Mouse (Mus musculus) adrenal gland, adult 2 months (tissue): ENCODE measurements around the gene Klhl31. TPM values are rescaled to one million over a fixed set of nuclear protein-coding genes. Genes with fewer than 3 reads are reported as not detected.
A peak's percentile ranks its signal among the peaks of the same experiment; 100 is the strongest.

Experiments used
- DNase-seq: peaks from one replicate; pipeline ENCODE4 v3.0.0; 2021
- long read RNA-seq: library from polyadenylated mRNA; stranded (forward); transcript quantifications from one replicate; pipeline ENCODE4 v2.0.0, GENCODE M21; 2021
- polyA plus RNA-seq: library from polyadenylated mRNA; depleted of rRNA; stranded (reverse); fragments of >200 nt; gene quantifications from 2 replicates; pipeline ENCODE4 v1.2.3, GENCODE M21; 2012; rRNA removed
- total RNA-seq, 2 experiments: library from RNA; stranded (reverse); gene quantifications; 2 replicates each; pipeline ENCODE4 v1.2.3; 2021

Klhl31 gene
- total RNA-seq (under 1 TPM in 1 of 2 experiments, not detected in 1; 0.03 TPM), polyA plus RNA-seq (not detected in 2 replicates)
- long read RNA-seq = 0 reads

- no peak for DNase-seq
Observed at GRCm38 (mm10) chr9:77636450-77636951, at the start of gene Klhl31. Klhl31 (plus strand) TSS chr9:77636500.

DNA sequence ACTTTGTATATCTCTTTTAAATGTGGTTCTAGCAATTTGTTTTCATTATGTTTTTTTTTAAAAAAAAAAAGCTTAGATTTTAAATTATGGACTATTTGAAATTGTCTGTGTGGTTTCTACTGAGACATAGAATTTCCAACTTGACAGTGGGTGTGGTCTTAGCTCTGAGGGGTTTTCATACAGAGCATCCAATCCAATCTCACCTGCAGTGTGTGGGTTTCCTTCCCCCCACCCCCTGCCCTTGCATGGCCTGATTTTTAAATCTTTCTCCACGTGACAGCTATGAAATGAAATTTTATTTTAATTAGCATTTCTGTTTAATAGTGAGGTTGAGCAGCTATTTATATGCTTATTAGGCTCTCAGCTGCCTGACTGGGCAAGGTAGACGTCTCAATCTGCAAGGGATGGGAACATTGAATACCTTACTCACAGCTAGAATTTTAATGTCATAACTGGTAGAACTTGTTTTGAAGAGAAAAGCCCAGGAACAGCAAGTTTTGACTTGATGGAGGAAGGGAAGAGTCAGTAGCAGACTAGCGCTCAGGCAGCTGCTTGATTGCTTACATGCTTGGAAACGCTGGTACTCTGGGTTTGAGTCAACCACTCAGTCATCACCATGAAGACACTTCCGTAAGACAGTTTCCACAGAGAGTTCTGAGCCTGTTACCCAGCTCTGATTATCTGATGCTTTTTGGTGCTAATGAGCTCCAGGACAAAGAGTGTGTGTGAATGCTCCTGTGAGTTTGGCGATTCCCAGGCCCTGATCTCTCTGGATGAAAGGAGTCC lies 49.3 kb upstream of the Klhl31 start:
- no peak for DNase-seq

DNA sequence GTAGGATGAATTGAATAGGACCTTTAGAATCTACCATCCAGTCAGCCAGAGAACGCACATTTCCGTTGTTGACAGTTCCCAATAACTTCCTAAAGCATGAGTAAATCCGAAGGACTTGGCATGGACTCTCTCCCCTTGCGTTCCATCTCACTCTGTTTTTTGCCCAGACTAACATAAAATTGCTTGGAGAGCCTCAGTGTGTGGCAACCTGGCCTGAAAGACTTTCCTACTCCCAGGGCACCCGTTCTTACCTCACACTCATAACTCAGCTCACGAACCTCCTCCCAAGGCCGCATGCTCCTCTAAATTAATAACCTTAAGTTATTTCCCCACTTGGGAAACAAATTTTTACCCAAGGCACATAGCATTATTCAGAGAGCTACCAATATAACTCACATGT lies 48.7 kb upstream of the Klhl31 start:
- peak; percentile 9 for DNase-seq

DNA sequence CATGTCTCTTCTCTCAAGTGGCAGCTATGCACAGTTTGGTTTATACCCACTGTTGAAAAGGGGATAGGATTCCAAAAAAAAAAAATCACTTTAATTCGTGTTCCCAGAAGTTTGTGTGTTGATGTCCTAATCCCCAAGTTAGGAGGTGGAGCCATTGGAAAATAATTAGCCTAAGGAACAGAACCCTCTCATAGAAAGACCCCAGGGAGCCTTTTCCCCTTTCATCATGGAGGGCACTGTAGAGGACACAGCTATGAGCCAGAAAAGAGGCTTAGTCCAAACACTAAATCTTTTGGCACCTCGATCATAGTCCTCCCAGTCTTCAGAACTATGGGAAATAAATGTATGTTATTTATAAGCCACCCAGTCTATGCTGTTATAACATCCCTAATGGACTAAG lies 46.8 kb upstream of the Klhl31 start:
- DNase-seq = no peak

- no peak for DNase-seq
Observed at GRCm38 (mm10) chr9:77592423-77592822, 43.9 kb upstream of the Klhl31 start.

- no peak for DNase-seq
Observed at GRCm38 (mm10) chr9:77595006-77595626, 41.2 kb upstream of the Klhl31 start.

- peak; percentile 72 for DNase-seq
Observed at GRCm38 (mm10) chr9:77596355-77596754, 39.9 kb upstream of the Klhl31 start.

DNA sequence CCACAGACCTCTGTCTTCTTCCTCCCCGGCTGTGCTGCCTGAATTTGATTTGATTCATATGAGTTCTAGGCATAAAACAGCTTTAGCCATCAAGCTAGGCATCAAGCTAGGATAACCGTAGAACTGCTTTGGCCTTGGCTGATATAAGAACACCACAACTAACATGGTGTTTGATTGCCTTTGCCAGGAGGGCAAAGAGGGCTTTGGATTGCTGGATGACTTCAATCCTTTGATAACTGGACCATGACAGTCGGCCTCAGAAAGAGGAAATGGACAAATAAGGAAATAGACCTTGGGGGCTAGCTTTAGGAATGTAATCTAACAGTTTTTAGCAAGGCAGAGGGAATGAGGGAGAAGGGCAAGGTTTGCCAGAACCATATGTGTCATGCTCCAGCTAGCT lies 37.7 kb upstream of the Klhl31 start:
- DNase-seq = peak; percentile 9

DNA sequence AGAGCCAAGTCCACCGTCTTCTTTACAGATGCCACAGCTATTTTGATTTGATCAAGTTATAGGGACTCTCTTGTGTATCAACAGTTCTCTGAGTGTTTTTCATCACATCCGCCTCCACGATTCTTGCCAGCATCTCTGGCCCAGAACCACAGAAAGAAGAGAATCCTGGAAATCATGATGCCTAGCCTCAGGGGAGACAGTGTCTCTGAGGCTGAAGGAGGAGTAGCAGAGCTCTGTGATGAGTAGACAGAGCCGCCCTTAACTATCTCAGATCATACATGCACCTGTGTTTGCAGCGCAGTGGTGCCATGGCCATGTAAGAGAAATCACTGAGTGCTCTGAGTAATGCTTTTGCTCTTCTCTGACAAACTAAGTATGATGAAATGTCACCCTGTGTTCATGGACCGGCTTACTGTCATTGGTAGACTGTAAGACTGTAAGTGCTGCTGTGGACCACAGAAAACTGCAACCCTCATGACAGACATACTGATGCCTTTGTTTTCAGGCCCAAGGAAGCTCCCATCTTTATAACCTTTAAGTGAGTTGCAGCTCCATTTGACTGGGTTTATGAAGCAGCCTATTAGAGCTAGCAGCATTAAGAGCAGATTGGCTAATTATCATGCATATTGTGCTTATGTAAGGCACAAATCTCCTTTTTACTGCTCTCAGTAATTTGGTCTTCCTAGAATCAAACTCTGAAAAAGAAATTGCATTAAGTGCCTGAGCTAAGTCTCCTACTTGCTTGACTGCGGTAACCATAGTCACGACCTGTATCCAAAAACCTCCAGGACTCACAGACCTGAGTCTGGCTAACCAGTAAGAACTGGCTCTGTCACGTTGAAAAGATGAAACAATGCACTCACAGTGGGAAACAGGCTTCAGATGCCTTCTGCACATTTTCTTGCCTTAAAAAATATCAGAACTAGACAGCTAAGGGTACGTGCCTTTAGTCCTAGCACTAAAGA lies 33.7 kb upstream of the Klhl31 start:
- peak; percentile 16 for DNase-seq

DNA sequence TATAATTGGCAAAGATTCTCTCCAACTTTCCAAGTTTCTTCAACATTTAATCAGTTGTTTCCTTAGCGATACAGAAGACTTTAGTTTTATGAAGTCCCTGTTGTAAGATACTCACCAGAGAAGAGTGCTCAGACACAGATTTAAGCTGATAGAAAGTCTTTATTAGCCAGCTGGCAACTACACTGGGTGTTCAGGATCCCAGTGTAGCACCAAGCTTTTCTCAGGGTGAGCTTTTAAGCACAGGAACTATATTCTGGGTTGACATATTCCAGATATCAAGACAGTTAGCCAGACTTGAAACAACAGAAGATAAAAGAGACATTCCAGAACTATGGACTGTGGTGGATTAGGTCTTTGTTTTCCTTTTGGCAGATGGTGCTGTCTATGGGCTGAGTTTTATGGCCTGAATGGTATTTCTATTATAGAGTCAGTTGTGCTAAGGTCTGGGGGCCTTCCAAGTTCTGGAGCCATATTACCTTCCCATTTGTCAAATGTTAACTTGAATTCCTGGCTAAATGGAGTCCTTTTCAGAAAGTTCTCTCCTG lies 32.3 kb upstream of the Klhl31 start:
- no peak for DNase-seq

DNA sequence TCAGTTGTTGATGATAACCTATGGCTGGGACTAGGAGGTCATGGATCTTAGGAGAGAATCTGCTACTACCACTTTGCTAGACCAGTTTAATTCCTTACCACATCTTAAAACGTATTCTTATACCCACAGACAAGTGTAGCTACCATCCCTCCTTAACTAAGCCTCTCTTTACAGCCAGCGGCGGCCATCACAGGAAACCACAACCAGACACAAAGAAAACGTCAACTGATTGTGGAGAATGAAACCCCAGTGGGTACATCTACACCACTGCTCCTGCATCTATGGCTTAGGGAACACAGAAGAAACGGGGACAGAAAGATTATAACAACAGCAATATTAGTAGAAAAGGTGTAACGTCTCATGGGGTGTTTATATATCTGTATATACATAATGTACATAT lies 29.0 kb upstream of the Klhl31 start:
- no peak for DNase-seq

- DNase-seq = peak; percentile 49
Observed at GRCm38 (mm10) chr9:77607840-77608239, 28.5 kb upstream of the Klhl31 start.

- no peak for DNase-seq
Observed at GRCm38 (mm10) chr9:77610811-77611210, 25.5 kb upstream of the Klhl31 start.

DNA sequence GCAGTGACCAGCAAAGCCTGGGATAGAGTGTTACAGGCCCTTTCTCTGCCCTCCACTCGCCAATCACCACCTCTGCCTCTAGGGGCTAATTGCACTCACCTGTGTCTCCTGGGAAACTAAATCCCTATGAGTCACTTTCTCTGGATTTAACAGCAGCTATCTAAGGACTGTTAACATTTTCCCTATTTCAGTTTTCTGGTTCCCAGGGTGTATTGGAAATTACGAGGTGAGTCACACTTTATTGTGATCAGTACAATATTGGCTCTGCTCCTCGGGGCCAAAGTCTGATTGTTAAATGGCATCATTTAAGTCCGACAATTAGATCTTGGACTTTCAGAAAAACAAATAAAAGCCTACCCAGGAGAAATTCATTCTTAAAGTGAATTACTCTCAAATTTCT lies 24.0 kb upstream of the Klhl31 start:
- DNase-seq = no peak

DNA sequence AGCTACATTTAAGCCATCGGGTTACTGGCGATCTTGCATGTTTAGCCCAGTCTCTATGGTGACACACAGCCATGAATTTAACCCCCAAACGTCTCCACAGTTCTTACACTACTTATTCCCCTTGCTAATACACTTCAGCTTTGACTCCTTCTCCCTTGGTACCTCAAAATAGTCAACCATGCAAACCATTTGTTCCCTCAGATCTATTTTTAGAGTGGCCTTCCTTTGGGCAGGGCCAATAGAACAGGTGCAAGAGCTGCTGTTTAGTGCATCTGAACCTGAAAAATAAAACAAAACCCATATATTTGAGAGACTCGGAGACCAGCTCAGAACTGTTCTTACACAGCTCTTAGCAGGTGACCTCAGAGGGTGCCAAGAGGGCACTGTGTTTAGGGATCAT lies 20.4 kb upstream of the Klhl31 start:
- no peak for DNase-seq

DNA sequence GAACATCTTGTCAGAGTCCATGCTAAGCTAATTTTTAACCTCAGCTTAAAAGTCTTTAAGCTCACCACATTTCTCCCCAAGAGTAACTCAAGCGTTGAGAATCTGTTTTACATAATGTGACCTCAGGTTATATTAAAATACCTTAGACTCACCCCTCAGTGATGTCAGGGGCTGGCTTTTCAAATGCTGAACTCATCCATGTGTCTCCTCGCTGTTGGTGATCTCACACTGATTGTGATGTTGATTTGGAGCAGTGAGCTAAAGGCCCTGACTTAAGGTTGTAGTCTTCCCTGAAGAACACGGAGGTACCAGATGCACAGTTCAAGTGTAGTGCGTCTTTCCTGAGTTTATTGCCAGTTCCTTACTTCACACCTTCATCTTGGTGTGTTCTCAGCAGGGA lies 19.5 kb upstream of the Klhl31 start:
- DNase-seq = no peak

- DNase-seq = no peak
Observed at GRCm38 (mm10) chr9:77617751-77618150, 18.5 kb upstream of the Klhl31 start.

DNA sequence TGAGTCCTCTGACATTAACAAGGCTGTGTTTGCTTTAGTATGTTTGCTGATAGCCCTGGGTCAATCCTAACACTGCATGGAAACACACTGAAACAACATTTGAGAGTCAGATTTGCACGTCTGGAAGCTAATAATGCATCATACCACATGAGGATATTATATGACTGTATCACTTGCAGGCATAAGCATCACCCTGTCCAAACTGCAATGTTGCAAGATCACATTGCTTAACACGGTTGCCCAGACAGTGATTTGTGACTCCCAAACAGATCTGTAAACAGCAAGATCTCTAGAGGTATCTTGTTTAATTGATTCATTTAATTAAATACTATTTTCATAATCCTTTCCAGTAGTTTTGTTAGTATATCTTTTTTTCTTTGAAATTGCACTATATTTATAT lies 17.9 kb upstream of the Klhl31 start:
- no peak for DNase-seq

DNA sequence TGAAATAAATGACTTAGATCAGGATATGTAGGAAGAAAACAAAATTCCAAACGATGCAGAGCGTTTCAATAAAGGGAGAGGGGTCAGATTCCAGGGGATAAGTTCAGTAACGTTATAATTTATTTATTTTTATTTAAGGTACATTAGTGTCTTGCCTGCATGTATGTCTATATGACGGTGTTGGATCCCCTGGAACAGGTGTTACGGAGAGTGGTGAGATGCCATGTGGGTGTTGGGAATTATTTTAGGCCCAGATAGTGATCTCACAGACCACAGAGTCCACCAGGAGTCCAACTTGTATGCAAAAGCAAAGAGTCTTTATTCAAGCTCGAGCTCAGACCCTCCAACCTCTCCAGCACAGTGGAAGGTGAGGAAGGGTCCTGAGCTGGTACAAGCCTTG lies 16.2 kb upstream of the Klhl31 start:
- DNase-seq = no peak

GRCm38 (mm10) chr9:77620482-77620881 lies 15.8 kb upstream of the Klhl31 start:
- DNase-seq = peak; percentile 47

DNA sequence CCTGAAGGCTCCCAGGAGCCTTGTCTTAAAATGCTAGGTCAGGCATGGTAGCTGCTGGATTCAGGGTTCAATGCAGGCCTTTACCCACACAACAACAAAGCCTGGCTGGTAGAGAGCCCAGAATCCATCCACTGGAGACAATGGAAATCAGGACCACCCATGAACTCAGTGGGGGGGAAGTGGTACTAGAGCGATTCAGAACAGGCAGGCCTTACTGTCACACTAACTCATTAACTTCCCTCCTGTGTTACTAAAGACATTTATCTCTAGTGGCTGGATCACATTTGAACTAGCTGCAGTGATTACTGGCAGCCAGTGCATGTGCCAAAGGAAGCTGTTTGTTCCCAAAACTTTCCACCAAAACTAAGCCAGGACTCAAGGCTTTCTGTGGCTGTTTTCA lies 13.4 kb upstream of the Klhl31 start:
- DNase-seq = no peak
